Mouse (Mus musculus) right cerebral cortex, adult 18-20 months (tissue): ENCODE data around the gene Atg9a.
"Not testable (repeated sequence)": the region's sequence is repeated elsewhere in the genome, so short reads cannot be mapped to it uniquely, and the experiment has no call there.

Experiments
- DNase-seq: peaks from one replicate; pipeline ENCODE4 v3.0.0; 2022; ENCODE audit warnings: mixed read lengths

Gene Atg9a

DNA sequence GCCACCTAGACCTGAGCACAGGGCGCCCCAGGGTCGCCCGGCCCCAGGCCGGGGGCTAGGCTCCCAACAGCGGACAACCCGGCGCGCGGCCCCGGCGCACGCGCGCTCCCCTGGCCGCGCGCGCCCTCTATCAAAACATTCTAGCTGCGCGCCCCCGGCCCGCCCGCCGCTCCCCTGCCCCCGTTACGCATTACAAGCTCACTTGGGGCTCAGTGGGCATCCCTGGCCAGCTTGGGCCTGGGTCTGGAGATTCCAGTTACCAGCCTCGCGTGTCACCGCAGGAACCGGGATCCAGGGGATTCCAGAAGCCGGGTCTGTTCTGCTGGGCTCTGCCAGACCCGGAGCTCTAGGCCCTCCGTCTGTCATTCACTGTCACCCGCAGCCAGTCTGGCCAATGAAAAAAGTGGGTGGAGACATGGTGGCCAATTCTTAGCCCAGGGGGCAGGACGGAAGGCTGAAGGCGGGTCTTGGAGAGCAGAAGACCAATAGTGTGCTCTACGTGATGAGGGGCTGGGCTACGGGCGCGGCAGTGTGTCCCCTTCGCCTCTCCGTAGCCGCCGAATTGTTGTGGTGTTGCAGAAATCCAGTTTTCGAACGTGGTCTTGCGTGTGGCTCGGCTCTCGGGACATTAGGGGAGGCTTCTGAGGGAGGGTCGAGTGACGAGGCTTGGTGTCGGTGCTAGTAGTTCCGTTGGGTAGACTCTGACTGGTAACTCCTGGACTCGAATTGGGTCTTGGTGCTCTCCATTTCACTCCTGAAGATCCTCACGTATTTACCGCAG, at the start of gene Atg9a, which contains the start of gene Ankzf1:
Atg9a (minus strand) TSS at position 575 of the 781 bp plus-strand sequence.
Ankzf1 (plus strand) TSS at position 530 of the 781 bp plus-strand sequence.
- DNase-seq: peak; percentile 98

DNA sequence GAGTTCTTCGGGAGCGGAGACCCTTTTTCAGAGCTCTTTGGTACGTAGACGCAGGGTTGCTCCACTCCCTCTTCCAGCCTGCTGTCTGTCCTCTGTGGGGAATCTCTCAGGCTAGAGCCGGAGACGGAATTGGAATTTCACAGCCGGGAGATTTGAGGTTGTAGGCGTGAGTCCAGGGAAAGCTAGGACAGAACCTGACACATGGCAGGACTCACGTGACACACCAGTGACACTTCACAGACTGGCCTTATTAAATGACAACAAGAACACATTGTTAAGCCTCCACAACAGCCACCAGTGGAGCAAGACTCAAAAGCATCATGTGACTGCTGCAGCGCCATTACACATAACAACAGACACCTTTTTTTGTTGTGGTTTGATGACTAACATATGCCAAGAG, 47.6 kb upstream of the Atg9a start:
- DNase-seq: peak; percentile 72

DNA sequence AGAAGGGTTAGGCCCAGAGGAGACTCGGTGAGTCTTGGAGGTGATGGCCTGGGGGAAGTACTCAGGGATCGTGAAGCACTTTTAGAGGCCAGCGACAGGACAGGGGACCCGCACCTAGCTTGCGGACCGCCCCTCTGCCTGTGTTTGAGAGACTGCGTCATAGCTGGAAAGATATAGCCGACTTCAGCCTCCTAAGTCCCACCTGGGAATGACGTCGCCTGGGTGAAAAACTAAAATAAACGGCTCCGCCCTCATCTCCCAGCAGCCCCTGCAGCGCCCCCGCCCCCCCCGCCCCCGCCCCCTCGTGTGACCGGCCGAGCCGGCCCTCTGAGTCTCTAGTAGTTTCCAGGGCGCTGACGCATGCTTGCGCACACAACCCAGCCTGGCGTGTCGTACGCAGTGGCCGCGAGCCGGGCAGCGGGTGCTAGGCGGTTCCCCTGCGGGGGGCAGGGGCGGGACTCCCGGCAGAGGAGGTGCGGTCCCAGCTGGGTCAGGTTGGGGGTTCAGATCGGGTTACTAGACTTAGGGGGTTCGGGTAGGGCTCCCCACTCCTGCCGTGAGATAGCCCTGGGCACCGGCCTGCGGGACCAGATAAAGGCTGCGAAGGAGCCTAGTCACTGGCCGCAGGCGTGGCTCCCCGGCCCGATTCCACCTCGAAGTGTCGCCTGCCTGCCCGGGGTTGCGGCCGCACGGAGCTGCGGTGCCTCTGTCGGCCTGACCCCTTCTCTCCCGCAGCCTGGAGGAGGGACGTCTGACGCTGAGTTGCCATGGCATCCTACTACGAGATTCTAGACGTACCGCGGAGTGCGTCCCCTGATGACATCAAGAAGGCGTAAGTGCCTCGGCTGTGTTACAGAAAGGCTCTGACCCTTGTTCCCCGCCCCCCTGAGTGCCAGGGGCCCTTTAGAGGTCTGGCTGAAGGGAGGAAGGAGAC, 44.4 kb upstream of the Atg9a start, which contains the start of gene Dnajb2:
Dnajb2 (plus strand) TSS at position 290 of the 934 bp plus-strand sequence.
- peak; percentile 91 for DNase-seq

DNA sequence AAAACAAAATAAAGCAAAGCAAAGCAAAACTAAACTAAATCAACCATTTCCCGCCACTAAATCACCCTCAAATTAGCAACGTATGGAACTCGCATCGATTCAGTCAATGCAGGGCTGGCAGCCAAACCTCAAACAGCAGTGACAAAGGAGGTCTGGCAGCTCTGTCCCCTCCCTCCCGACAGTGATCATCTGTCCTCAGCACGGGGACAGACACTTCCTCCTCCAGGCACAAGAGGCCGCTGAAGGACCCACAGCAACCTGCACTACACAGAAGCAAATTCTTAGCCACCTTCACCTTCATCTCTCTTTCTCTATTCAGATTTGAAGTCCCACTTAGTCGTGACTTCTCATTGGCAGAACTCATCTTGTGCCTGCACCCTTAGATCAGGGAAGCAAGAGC, 42.6 kb upstream of the Atg9a start:
- DNase-seq: peak; percentile 83

DNA sequence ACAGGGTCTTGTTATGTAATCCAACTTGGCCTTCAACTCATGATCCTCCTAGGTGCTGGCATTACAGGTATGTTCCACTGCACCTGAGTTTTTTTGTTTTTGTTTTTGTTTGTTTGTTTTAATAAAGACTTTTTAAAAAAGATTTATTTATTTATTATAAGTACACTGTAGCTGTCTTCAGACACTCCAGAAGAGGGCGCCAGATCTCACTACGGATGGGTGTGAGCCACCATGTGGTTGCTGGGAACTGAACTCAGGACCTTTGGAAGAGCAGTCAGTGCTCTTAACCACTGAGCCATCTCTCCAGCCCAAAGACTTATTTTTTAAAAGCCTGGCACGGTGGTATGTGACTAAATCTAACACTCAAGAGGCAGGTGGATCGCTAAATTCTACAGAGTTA, 40.5 kb upstream of the Atg9a start:
- not testable (repeated sequence) for DNase-seq

GRCm38 (mm10) chr1:75231664-75232152, 39.7 kb upstream of the Atg9a start, which contains the start of gene A630095N17Rik:
Gene A630095N17Rik (minus strand): TSS chr1:75232102.
- no peak for DNase-seq

DNA sequence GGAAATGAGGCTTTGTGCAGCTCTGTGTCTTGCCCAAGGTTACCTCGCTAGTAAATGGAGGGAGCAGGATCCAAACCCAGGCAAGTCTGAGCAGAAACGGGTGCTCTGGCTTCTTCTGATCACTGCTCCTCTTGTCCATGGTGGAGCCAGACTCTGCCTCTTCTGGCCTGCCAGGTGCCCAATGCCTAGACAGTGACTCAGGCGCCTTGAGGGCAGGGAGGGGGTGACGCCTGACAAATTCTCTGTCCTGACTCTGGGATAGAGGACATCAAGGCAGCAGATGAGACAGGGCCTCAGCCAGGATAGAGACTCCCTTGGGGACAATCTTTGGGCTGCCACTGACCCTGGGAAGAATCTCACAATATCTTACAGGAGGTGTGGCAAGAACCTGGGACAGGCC, 39.2 kb upstream of the Atg9a start:
- no peak for DNase-seq

- DNase-seq: no peak
These were observed 38.5 kb upstream of the Atg9a start for GRCm38 (mm10) chr1:75230335-75230994.

DNA sequence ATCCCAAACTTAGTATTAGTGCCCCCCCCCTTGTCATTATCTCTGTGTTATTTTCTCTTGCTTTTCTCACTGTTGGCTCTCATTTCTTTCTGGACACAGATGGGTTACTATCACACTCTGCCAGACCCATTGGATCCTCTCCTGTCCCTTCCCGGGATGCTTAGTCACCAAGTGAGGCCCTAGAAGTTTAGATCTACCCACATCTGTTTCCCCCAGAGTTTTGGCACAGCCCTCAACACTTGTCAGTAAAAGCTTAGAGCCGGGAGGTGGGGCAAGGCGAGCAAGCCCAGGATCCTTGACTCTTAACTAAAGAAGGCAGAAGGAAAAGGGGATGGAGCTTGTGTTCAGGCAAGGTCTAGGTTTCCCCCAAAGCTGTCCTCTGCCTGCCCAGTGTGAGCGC, 37.2 kb upstream of the Atg9a start:
- DNase-seq: no peak

DNA sequence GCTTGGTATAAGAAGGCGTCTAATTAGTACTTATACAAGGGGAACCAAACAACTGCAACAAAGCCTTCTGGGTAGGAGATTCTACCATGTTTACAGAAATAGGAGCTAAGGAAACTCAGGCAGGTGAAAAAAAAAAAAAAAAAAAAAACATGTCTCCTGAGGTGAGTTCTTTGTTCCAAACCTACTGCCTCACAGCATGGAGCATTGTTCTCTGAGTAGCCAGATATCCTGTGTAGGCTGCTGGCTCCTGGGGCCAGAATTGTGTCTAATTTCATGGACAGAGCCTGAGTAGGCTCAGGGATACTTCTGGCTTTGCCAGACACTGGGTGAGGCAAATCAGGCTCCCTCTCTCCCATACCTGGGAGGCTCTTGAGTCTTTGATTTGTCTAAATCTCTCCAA, 35.7 kb upstream of the Atg9a start:
- DNase-seq: no peak

DNA sequence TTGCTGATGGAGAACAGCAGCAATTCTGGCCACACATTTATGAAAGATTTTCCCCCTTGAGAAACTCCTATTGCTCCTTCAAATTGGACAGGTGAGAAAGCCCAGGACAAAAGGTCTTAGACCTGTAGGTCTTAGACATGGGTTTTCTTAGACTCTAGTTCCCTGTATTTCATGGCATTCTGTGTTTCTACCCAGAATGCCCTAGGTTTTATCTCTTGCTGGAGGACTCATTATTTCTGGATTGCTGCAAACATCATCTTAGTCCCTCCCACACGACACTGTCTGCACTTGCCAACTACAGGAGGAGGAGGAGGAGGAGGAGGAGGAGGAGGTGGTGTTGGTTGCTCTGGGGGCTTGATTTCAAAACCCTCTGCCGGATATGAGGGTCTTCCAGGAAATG, 34.1 kb upstream of the Atg9a start:
- no peak for DNase-seq

DNA sequence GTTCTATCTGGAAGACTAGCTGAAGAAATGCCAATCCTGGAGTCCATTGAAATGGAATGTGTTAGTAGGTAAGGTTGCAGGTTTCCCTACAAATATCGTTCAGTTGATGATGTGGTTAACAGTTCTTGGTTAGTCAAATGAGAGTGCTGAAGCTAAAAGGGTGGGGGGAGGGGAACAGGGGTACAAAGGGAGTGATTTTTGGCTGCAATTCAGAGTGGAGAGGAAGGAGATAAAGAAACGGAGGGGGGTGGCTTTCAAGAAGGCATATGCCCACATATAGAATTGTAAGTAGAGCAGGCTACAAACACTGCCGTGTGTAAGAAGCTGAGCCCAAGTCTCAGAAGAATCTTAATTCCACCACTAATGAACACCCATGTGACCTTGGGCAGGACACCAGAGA, 33.5 kb upstream of the Atg9a start:
- no peak for DNase-seq

GRCm38 (mm10) chr1:75223532-75223931, 31.5 kb upstream of the Atg9a start:
- DNase-seq: no peak

- DNase-seq: no peak
These were observed 30.9 kb upstream of the Atg9a start for GRCm38 (mm10) chr1:75222926-75223325.

- no peak for DNase-seq
These were observed 29.5 kb upstream of the Atg9a start for GRCm38 (mm10) chr1:75221538-75221937.

DNA sequence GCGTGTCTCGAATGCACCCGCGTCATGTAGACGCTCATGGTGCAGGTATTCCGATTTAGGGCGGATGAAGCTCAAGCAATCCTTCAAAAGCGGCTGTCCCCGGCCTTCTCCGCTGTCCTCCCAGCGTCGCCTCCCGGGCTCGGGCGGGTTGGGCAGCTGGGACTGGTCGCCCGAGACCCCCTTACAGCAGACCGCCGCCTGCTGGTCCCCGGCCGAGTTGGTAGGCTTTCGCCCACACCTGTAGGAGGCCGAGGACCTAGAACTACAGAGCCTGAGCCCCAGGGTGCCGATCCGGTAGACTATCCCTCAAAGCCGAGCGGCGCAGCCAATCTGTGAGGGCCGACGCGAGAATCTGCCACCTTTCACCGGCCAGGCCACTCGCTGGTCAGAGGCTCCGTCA, 27.5 kb upstream of the Atg9a start, which contains the start of gene Tuba4a:
Tuba4a (minus strand) TSS at position 335 of the 400 bp plus-strand sequence.
- no peak for DNase-seq

DNA sequence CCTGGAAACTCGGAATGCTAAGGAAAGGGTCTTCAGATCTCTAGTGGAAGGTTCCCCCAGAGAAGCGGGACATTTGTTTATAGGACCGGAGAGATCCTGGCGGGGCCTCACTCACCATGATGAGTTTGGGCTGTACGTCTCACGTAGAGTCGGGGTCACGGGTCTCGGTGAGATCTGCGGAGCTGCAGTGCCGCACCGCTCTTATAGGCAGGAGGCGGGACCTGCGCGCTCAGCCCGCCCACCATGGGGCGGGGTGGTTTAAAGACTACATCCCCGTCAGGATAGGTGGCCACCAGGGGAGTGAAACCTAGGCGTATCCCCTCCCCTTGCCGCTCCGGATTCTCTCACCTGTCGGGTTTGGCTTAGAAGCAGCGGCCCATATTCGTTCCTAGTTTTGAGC, 27.1 kb upstream of the Atg9a start:
- peak; percentile 94 for DNase-seq

DNA sequence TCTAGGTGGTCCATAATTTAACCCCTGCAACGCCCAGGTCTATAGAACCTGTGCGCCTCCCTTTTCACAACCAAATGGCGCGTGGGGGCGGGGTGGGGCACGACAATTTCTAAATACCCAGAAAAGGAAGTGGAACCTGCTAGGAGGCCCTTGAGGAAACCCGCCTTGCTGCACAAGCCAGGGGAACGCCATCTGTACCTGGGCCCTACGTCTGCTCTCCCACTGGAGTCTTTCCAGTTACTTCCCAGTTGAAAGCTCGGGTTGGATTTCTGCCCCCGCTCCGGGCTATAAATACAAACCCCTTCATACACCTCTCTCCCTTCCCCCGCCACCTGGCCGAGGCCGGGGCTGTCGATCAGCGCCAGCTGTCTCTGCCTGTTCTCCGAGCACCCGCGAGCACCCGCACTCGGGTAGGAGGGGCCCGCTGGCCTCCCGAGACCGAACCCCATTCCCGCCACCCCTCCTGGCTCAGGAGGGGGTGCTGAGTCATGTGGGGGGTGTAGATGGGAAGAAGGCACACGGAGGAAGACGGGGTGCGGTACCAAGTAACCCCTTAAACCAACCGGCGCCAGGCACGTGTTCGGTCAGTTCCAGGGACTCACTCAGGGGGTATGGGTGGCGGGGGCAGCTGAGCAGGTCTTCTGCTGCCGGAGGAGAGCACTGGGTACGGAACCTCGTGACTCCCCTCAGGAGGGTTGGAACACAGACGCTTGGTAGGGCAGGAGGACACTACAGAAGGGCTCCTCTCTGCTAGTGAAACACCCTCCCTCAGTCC, 26.4 kb upstream of the Atg9a start:
- peak; percentile 82 for DNase-seq

DNA sequence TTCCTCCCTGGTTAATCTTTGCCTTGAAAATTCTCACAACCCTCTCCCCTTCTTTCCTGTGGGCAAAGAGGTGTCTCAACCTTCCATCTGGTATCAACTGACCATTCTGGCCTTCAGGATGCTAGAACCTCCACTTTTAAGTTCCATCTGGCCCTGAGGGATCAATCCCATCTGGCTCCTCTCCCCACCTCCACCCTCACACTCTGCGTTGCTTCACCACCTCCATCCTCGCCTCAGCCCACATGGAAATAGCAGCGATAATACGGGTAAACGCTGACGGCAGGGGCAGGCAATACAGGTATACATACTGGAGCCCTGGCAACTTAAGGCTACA, 25.9 kb upstream of the Atg9a start:
- peak; percentile 54 for DNase-seq

GRCm38 (mm10) chr1:75216797-75217585, 25.0 kb upstream of the Atg9a start:
- no peak for DNase-seq

DNA sequence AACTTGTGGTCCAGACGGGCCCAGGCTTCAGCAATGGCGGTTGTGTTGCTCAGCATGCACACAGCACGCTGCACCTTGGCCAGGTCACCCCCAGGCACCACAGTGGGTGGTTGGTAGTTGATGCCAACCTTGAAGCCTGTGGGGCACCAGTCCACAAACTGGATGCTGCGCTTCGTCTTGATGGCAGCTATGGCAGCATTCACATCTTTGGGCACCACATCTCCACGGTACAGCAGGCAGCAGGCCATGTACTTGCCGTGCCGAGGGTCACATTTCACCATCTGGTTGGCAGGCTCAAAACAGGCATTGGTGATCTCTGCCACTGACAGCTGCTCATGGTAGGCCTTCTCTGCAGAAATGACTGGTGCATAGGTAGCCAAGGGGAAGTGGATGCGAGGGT, 23.8 kb upstream of the Atg9a start:
- DNase-seq: no peak
